Mouse (Mus musculus): ENCODE measurements at regions not wholly inside any gene's neighbourhood (a gene's known extent, or its start where the extent isn't known, plus 50 kb on each side); places are given as distances from the start of the nearest gene placed in this dataset.

- Histone ChIP-seq H3ac (ENCODE audit: control insufficient read depth, insufficient read length) (no peak overlapping the region), H3K36me3 (ENCODE audit: control insufficient read depth, insufficient read depth) (no peaks in the 10 kb centered on the region), H3K4me2 (ENCODE audit: low read depth) (no peak overlapping the region), H3K79me2 (ENCODE audit: control insufficient read depth, insufficient read depth) (no peaks in the 10 kb centered on the region), H3K4me3 (no peak overlapping the region), H3K27me3 (ENCODE audit: control insufficient read depth, insufficient read depth, insufficient read length) (no peaks in the 10 kb centered on the region)
- no peak for TF ChIP-seq REST (IDR thresholded peaks at IDR 0.05; ENCODE audit: insufficient read depth, insufficient read length)
These were observed 872.9 kb upstream of the Lrrc6 start for GRCm38 (mm10) chr15:67373599-67373998.

- Histone ChIP-seq H3K27me3 (ENCODE audit: control insufficient read depth, insufficient read depth, insufficient read length) (no peaks in the 10 kb centered on the region), H3K36me3 (ENCODE audit: control insufficient read depth, insufficient read depth) (no peaks in the 10 kb centered on the region), H3K4me3 (no peak overlapping the region), H3ac (ENCODE audit: control insufficient read depth, insufficient read length) (no peak overlapping the region), H3K79me2 (ENCODE audit: control insufficient read depth, insufficient read depth) (no peaks in the 10 kb centered on the region), H3K4me2 (ENCODE audit: low read depth) (no peak overlapping the region)
- TF ChIP-seq MYOD1 (IDR thresholded peaks at IDR 0.05; ENCODE audit: control insufficient read depth in 1 of 3, insufficient read length in 2 of 3, low read depth in 2 of 3) = no peak
- TF ChIP-seq USF1 (IDR thresholded peaks at IDR 0.05; ENCODE audit: low read depth) = no peak
- TF ChIP-seq TCF3 (IDR thresholded peaks at IDR 0.05; ENCODE audit: insufficient read length, low read depth) = no peak
- no peak for TF ChIP-seq MAX (IDR thresholded peaks at IDR 0.05; ENCODE audit: low read depth)
These were observed 872.3 kb upstream of the Lrrc6 start for GRCm38 (mm10) chr15:67373030-67373429.

GRCm38 (mm10) chr15:67364099-67364756 is 863.5 kb upstream of the Lrrc6 start:
- H3K4me2 ChIP-seq (ENCODE audit: low read depth) = no peak overlapping the region

GRCm38 (mm10) chr15:67361012-67361571 is 860.4 kb upstream of the Lrrc6 start:
- Histone ChIP-seq H3ac (ENCODE audit: control insufficient read depth, insufficient read length) (no peak overlapping the region), H3K4me2 (ENCODE audit: low read depth) (no peak overlapping the region), H3K36me3 (ENCODE audit: control insufficient read depth, insufficient read depth) (no peaks in the 10 kb centered on the region), H3K79me2 (ENCODE audit: control insufficient read depth, insufficient read depth) (no peaks in the 10 kb centered on the region), H3K4me3 (no peak overlapping the region), H3K27me3 (ENCODE audit: control insufficient read depth, insufficient read depth, insufficient read length) (no peaks in the 10 kb centered on the region)
- TF ChIP-seq POLR2AphosphoS2 (IDR thresholded peaks at IDR 0.05; ENCODE audit: insufficient read length, low read depth) = no peak
- TF ChIP-seq POLR2A (IDR thresholded peaks at IDR 0.05; ENCODE audit: insufficient read length, low read depth) = no peak
- no peak for TF ChIP-seq TCF3 (IDR thresholded peaks at IDR 0.05; ENCODE audit: insufficient read length, low read depth)

More at GRCm38 (mm10) chr15:67364099-67364756, 863.5 kb upstream of the Lrrc6 start:
- H3ac ChIP-seq (ENCODE audit: control insufficient read depth, insufficient read length) = no peak overlapping the region
- no peaks in the 10 kb centered on the region for H3K36me3 ChIP-seq (ENCODE audit: control insufficient read depth, insufficient read depth)
- TF ChIP-seq CEBPB (IDR thresholded peaks at IDR 0.05; ENCODE audit: insufficient read depth, poor library complexity, severe bottlenecking) = no peak
- TF ChIP-seq TCF3 (IDR thresholded peaks at IDR 0.05; ENCODE audit: insufficient read length, low read depth) = no peak
- TF ChIP-seq POLR2AphosphoS2 (IDR thresholded peaks at IDR 0.05; ENCODE audit: insufficient read length, low read depth) = no peak
- TF ChIP-seq SRF (IDR thresholded peaks at IDR 0.05; ENCODE audit: control insufficient read depth, insufficient read length, low read depth) = no peak
- TF ChIP-seq MYOD1 (IDR thresholded peaks at IDR 0.05; ENCODE audit: control insufficient read depth in 1 of 3, insufficient read length in 2 of 3, low read depth in 2 of 3) = no peak
- no peak for TF ChIP-seq E2F4 (IDR thresholded peaks at IDR 0.05; ENCODE audit: insufficient read depth)
- no peak for TF ChIP-seq TCF12 (IDR thresholded peaks at IDR 0.05; ENCODE audit: insufficient read depth, poor library complexity, severe bottlenecking)
- no peak for TF ChIP-seq MAX (IDR thresholded peaks at IDR 0.05; ENCODE audit: low read depth)
- no peak for TF ChIP-seq POLR2A (IDR thresholded peaks at IDR 0.05; ENCODE audit: insufficient read length, low read depth)
- TF ChIP-seq MYOG (IDR thresholded peaks at IDR 0.05; ENCODE audit: control insufficient read depth in 1 of 3, insufficient read depth in 1 of 3, insufficient read length in 2 of 3, low read depth in 2 of 3) = no peak
- TF ChIP-seq USF1 (IDR thresholded peaks at IDR 0.05; ENCODE audit: low read depth) = no peak
- no peak for TF ChIP-seq REST (IDR thresholded peaks at IDR 0.05; ENCODE audit: insufficient read depth, insufficient read length)
- no peak overlapping the region for H3K4me3 ChIP-seq
- H3K79me2 ChIP-seq (ENCODE audit: control insufficient read depth, insufficient read depth) = no peaks in the 10 kb centered on the region
- H3K27me3 ChIP-seq (ENCODE audit: control insufficient read depth, insufficient read depth, insufficient read length) = no peaks in the 10 kb centered on the region

- H3K4me3 ChIP-seq = no peak overlapping the region
- no peaks in the 10 kb centered on the region for H3K27me3 ChIP-seq (ENCODE audit: control insufficient read depth, insufficient read depth, insufficient read length)
- H3K4me2 ChIP-seq (ENCODE audit: low read depth) = peak overlapping the region; percentile 37
- H3K79me2 ChIP-seq (ENCODE audit: control insufficient read depth, insufficient read depth) = no peaks in the 10 kb centered on the region
- TF ChIP-seq MAX (IDR thresholded peaks at IDR 0.05; ENCODE audit: low read depth) (peak; percentile 70), CEBPB (IDR thresholded peaks at IDR 0.05; ENCODE audit: insufficient read depth, poor library complexity, severe bottlenecking) (0 out of 2 replicates have a peak, but pooled peaks have one; percentile 46), SRF (IDR thresholded peaks at IDR 0.05; ENCODE audit: control insufficient read depth, insufficient read length, low read depth) (peak; percentile 33), POLR2A (IDR thresholded peaks at IDR 0.05; ENCODE audit: insufficient read length, low read depth) (no peak), MYOD1 (IDR thresholded peaks at IDR 0.05; ENCODE audit: control insufficient read depth in 1 of 3, insufficient read length in 2 of 3, low read depth in 2 of 3) (peak; percentile 48 to 98 (median 97)), USF1 (IDR thresholded peaks at IDR 0.05; ENCODE audit: low read depth) (peak; percentile 68), TCF3 (IDR thresholded peaks at IDR 0.05; ENCODE audit: insufficient read length, low read depth) (peak; percentile 80), TCF12 (IDR thresholded peaks at IDR 0.05; ENCODE audit: insufficient read depth, poor library complexity, severe bottlenecking) (peak; percentile 85), MYOG (IDR thresholded peaks at IDR 0.05; ENCODE audit: control insufficient read depth in 1 of 3, insufficient read depth in 1 of 3, insufficient read length in 2 of 3, low read depth in 2 of 3) (peak; percentile 56 to 97 (median 95)), E2F4 (IDR thresholded peaks at IDR 0.05; ENCODE audit: insufficient read depth) (no peak)
- no peak overlapping the region for H3ac ChIP-seq (ENCODE audit: control insufficient read depth, insufficient read length)
- no peaks in the 10 kb centered on the region for H3K36me3 ChIP-seq (ENCODE audit: control insufficient read depth, insufficient read depth)
These were observed 857.2 kb upstream of the Lrrc6 start for GRCm38 (mm10) chr15:67357867-67358266.

All from myocyte (in vitro differentiated cells).